Mouse (Mus musculus): ENCODE measurements around the gene Disp1. TPM values are rescaled to one million over a fixed set of nuclear protein-coding genes. Genes with fewer than 3 reads are reported as not detected.

The Disp1 gene
- total RNA-seq (2015) (3.6 and 10.7 TPM in 2 replicates), total RNA-seq (2017) (5.2 and 5.7 TPM in 2 replicates)

- ATAC-seq (ENCODE audit: poor library complexity, severe bottlenecking), result peak; percentile 95
Measured at GRCm38 (mm10) chr1:183220796-183221718, at the start of gene Disp1. Gene Disp1 (minus strand): TSS chr1:183221522.

DNA sequence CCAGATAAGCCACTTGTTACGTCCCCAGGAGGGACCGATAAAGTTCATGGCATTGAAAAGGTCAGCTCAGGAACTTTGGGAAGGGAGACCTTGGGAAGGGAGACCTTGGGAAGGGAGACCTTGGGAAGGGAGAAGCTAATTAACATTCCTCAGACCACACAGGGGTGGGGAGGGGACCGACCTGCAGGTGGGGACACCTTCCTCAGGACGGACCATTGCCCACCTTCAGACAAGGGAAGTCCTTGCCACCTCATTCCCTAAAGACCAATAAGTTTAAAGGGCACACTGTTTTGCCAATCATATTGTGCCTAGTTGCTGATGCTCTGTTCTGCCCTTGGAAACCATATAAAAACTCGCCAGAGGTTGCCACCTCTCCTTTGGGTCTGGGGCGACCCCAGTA, 46.3 kb upstream of the Disp1 start:
- ATAC-seq (ENCODE audit: poor library complexity, severe bottlenecking), result no peak

- peak; percentile 78 for ATAC-seq (ENCODE audit: poor library complexity, severe bottlenecking)
Measured at GRCm38 (mm10) chr1:183265921-183266467, 44.7 kb upstream of the Disp1 start.

- ATAC-seq (ENCODE audit: poor library complexity, severe bottlenecking), result peak; percentile 88
Measured at GRCm38 (mm10) chr1:183264145-183265008, 43.1 kb upstream of the Disp1 start.

GRCm38 (mm10) chr1:183252574-183252973, 31.3 kb upstream of the Disp1 start:
- ATAC-seq (ENCODE audit: poor library complexity, severe bottlenecking), result no peak

- no peak for ATAC-seq (ENCODE audit: poor library complexity, severe bottlenecking)
Measured at GRCm38 (mm10) chr1:183251818-183252217, 30.5 kb upstream of the Disp1 start.

DNA sequence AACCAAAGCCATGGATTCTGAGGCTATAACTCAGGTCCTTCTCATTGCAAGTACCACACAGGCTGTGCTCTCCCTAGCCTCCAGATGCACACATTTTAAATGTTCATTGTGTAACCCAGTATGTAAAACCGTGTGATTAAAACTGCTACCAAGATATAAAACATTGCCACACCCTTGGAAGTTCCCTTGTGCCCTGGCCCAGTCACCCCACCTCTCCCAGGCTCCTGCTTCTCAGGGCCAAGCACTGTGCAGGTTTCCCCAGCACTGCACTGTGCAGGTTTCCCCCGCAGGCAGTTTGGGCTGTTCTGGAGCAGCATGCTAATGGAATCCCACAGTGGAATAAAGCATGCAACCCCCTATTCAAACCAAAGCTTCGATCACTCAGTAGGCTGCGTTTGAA, 29.3 kb upstream of the Disp1 start:
- ATAC-seq (ENCODE audit: poor library complexity, severe bottlenecking), result no peak

DNA sequence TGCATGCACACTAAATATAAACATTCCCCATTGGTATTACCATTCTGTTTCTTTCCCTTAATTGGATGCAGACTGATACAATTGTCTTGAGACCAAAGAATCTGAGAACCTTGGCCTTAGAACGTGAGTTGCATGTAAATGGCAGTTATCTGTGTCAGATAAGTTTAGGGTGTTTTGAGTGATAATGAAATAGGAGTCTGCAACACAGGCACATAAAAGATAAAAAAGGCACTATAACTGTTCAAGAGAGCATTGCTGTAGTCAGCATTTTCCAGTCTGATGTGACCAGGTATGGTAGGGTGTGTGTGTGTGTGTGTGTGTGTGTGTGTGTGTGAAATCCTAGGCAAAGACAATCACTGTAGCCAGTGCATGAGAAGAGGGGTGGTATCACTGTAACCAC, 26.8 kb upstream of the Disp1 start:
- ATAC-seq (ENCODE audit: poor library complexity, severe bottlenecking), result no peak

GRCm38 (mm10) chr1:183243293-183243692, 22.0 kb upstream of the Disp1 start:
- peak; percentile 62 for ATAC-seq (ENCODE audit: poor library complexity, severe bottlenecking)

DNA sequence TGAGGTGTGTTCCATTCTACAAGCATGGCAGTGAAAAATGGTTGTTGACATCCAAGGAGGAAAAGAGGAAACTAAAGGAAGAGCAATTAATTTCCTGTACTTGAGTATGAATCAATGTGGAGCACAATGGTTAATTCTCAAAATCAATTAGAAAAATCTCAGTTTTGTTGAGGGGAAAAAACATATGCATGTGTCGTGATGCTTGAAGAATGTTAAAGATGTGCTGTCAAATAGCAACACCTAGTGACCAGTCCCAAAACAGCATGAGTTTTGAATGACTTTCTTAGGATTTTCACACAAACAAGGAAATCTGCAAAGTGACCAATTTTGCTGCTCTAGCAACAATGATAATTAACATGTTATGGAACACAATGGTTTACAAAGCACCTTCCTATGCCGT, 16.6 kb upstream of the Disp1 start:
- ATAC-seq (ENCODE audit: poor library complexity, severe bottlenecking), result no peak

DNA sequence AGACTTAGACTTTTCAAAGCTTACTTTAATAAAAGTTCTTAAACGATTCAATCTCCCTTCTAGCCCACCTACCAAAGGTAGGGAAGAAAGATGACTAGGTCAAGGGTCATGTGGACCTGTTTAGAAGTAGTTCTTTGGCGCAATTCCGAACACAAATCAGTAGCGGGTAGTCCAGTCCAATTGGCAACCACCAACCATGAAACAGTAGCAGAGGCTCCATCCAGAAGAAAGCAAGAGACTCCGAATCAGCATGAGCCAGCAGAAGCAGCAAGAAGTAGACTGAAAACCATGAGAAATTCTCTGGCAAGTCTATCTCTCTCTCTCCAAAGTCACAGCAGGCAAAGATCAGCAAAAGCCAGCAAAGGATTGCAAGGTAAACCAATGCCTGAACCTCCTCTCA, 15.1 kb upstream of the Disp1 start:
- no peak for ATAC-seq (ENCODE audit: poor library complexity, severe bottlenecking)

DNA sequence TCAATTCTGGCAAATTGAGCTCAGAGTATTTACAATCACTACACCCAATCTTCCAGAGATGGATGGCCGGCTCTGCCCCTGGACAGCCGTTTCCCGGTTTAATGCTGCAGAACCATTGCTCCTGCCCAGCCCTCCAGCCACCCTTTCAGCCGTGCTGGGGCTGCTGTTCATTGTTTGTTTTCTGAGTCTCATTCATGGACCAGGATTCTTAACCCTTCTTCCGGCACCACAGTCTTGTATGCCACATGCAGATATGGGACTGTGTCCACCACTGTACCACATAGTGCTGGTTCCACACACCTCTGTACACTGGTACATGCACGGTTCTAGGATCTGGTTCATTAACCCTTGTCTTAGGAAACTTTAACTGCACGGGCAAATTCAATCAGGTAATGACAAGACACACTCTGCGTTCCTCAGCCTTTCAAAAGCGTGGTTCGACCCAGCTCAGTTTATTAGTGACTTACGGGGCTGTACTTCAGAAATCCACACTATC, 12.4 kb upstream of the Disp1 start:
- no peak for ATAC-seq (ENCODE audit: poor library complexity, severe bottlenecking)

GRCm38 (mm10) chr1:183232985-183233678, 11.8 kb upstream of the Disp1 start:
- ATAC-seq (ENCODE audit: poor library complexity, severe bottlenecking), result no peak

DNA sequence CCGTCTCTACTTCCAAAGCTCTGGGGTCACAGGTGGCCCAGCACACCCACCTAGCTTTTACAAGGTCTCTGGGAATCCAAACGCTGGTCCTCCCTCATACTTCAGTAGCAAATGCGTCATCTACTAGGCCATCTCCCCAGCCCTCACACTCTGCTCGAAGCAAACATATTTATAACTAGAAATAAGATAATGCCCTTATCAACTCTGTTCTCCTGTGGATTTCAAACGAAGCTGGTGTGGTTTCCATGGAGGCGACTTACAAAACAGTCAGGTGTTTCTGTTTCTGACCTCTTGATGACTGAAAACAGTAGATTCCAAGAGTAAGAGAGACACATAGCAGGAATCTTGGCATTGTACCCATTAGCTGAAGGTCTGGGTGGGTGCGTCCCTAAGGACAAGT, 6.1 kb upstream of the Disp1 start:
- ATAC-seq (ENCODE audit: poor library complexity, severe bottlenecking), result no peak

DNA sequence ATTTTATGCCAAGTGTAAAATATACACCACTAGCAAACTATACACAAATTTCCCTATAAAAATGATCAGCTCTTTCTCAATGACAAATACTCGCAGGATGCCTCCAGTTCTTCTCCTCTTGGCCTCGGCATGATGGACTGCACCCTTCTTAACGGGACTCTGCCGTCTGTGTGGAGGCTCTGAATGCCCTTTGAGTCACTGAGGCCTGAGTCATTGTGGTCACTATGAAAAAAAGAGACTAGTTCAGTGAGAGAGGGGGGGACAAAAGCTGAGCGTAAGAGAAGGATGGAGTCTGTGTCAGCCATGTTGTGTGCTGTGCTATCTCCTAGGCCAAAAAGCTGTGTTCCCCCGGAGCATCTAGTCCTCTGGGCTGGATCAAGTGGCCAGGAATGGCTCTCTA, 2.3 kb downstream of the Disp1 start:
- ATAC-seq (ENCODE audit: poor library complexity, severe bottlenecking), result no peak

DNA sequence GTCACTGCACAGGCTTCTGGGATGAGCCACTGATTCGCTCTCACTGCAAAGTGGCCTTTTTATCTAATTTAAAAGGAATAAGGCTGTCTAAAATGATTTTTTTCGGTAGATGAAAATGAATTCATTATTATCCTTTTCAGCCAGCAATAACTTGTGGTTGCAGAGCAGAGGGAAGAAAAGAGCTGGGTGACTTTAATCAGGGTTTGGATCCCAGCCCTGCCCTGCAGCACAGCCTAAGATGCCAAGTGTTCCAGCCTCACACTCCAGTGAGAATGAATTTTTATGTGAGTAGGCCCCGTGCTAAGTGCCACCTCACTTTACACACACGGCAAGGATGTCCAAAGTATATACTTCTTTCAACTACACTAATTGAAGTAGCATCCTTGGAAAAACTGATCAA, 4.6 kb downstream of the Disp1 start:
- no peak for ATAC-seq (ENCODE audit: poor library complexity, severe bottlenecking)

- no peak for ATAC-seq (ENCODE audit: poor library complexity, severe bottlenecking)
Measured at GRCm38 (mm10) chr1:183215706-183216105, 5.6 kb downstream of the Disp1 start.

DNA sequence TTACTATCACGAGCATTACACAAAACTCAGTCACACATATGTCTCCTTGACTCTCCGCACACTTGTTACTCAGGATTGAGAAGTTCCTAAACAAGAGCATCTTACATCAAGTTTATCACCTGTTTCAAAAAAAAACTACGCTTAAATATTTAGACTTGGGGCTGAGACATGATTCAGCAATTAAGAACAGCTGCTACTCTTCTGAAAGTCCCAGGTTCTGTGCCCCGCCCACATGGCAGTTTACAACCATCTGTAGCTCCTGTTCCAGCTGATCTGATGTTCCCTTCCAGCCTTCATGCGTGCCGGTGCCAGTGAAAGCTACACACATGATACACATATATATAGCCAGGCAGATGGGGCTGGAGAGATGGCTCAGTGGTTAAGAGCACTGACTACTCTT, 7.5 kb downstream of the Disp1 start:
- no peak for ATAC-seq (ENCODE audit: poor library complexity, severe bottlenecking)

GRCm38 (mm10) chr1:183212757-183213211, 8.5 kb downstream of the Disp1 start:
- no peak for ATAC-seq (ENCODE audit: poor library complexity, severe bottlenecking)

DNA sequence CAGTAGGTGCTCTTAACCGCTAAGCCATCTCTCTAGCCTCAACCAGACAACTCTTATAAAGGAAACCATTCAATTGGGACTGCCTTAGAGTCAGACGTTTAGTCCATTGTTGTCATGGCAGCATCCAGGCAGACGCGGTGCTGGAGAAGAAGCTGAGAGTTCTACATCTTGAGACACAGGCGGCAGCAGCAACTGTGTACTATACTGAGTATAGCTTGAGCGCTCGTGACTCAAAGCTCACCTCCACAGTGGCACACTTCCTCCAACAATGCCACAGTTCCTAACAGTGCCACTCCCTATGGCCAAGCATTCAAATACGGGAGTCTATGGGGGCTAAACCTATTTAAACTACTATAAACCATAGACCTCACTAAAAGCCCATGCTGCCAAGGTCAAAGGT, 11.2 kb downstream of the Disp1 start:
- no peak for ATAC-seq (ENCODE audit: poor library complexity, severe bottlenecking)

DNA sequence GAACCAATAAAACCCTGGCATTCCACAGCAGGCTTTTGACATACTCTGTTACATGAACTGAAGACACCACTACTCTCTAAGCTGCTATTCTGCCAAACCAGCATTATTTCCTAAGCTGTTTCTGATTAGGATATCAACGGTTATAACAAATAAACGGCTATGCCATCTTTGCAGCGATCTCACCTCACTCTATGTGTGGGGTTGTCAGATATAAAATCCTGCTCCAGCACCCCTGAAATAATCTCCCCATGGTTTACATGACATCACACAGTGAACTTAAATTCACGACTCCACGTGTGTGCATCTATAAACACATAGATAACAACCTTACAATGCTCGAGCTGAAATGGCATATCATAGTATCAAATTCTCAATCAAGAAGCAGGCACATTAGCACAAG, 13.7 kb downstream of the Disp1 start:
- no peak for ATAC-seq (ENCODE audit: poor library complexity, severe bottlenecking)
